Comparison of ENCODE assay signal across 19 mouse cellular contexts in genomic region chr17:43337643-43338042, GRCm38 (mm10). TPM values are rescaled to one million over a fixed set of nuclear protein-coding genes. Genes with fewer than 3 reads are reported as not detected.
DNase-seq lines count a peak whose midpoint lies in the region; ATAC-seq and TF ChIP-seq lines count a peak whose summit lies in the region.
"Had no signal": no experiment of that assay in that cellular context is flagged by ENCODE, and none has a peak within 500 bp of the region (broad histone marks: within the 10 kb centered on the region; RNA-seq: fewer than 3 reads in every experiment).

No protein-coding gene starts in this region.

- no peak overlapping the region for H3K4me3 ChIP-seq in heart, adult 2 months
- H3K4me3 ChIP-seq in heart, embryonic 12.5 days, result no peak overlapping the region
- H3K4me3 ChIP-seq in kidney, postnatal 0 days (replicated peaks; ENCODE audit: low read depth, low read length), result no peak overlapping the region
- H3K4me3 ChIP-seq in kidney, embryonic 14.5 days (ENCODE audit: low read length), result no peak overlapping the region
- H3K4me3 ChIP-seq in lung, postnatal 0 days (ENCODE audit: low read depth, low read length), result no peak overlapping the region
- H3K4me3 ChIP-seq: embryonic facial prominence, embryonic 10.5 days; forebrain, embryonic 13.5 days; hindbrain, embryonic 13.5 days had no signal

- TF ChIP-seq CTCF in heart, adult 2 months (IDR thresholded peaks at IDR 0.05), result no peak
- TF ChIP-seq CTCF in kidney, postnatal 0 days (IDR thresholded peaks at IDR 0.05; ENCODE audit: low read depth), result no peak
- TF ChIP-seq CTCF in lung, postnatal 0 days (IDR thresholded peaks at IDR 0.05), result no peak

- peaks cover 3% of the 10 kb centered on the region for H3K36me3 ChIP-seq in heart, adult 2 months (ENCODE audit: control insufficient read depth, insufficient read depth, low read length)
- H3K36me3 ChIP-seq in heart, embryonic 12.5 days, result no peaks in the 10 kb centered on the region
- no peaks in the 10 kb centered on the region for H3K36me3 ChIP-seq in kidney, postnatal 0 days (ENCODE audit: insufficient read depth, low read length)
- H3K36me3 ChIP-seq in kidney, embryonic 14.5 days (ENCODE audit: control insufficient read depth, insufficient read depth, low read length), result no peaks in the 10 kb centered on the region
- no peaks in the 10 kb centered on the region for H3K36me3 ChIP-seq in lung, postnatal 0 days (ENCODE audit: insufficient read depth, low read length)
- H3K36me3 ChIP-seq: embryonic facial prominence, embryonic 10.5 days; hindbrain, embryonic 13.5 days had no signal

- peak overlapping the region; percentile 54 for H3K27ac ChIP-seq in heart, adult 2 months
- H3K27ac ChIP-seq in heart, embryonic 12.5 days (ENCODE audit: poor library complexity, severe bottlenecking), result no peak overlapping the region
- no peak overlapping the region for H3K27ac ChIP-seq in kidney, postnatal 0 days
- H3K27ac ChIP-seq in kidney, embryonic 14.5 days (ENCODE audit: low read depth, low read length), result no peak overlapping the region
- no peak overlapping the region for H3K27ac ChIP-seq in lung, postnatal 0 days (ENCODE audit: low read length)
- H3K27ac ChIP-seq: embryonic facial prominence, embryonic 10.5 days; forebrain, embryonic 13.5 days; hindbrain, embryonic 13.5 days; hindbrain, postnatal 0 days had no signal

- no peaks in the 10 kb centered on the region for H3K27me3 ChIP-seq in heart, adult 2 months (ENCODE audit: control insufficient read depth, insufficient read depth, low read length)
- no peaks in the 10 kb centered on the region for H3K27me3 ChIP-seq in heart, embryonic 12.5 days (replicated peaks)
- H3K27me3 ChIP-seq in kidney, postnatal 0 days (ENCODE audit: insufficient read depth, low read length), result no peaks in the 10 kb centered on the region
- H3K27me3 ChIP-seq in kidney, embryonic 14.5 days (ENCODE audit: control insufficient read depth, insufficient read depth, low read length), result no peaks in the 10 kb centered on the region
- H3K27me3 ChIP-seq in lung, postnatal 0 days (replicated peaks; ENCODE audit: insufficient read depth, low read length), result no peaks in the 10 kb centered on the region
- H3K27me3 ChIP-seq: CH12.LX; forebrain, embryonic 13.5 days; hindbrain, embryonic 13.5 days; Patski had no signal

- WGBS in heart, adult 2 months, result 55% methylated on average over 2 of the region's 2 CpGs
- WGBS in heart, embryonic 12.5 days, result 84% methylated on average over 2 of the region's 2 CpGs
- 64% methylated on average over 2 of the region's 2 CpGs for WGBS in kidney, postnatal 0 days
- WGBS in kidney, embryonic 14.5 days, result 80% methylated on average over 2 of the region's 2 CpGs
- 60% methylated on average over 2 of the region's 2 CpGs for WGBS in lung, postnatal 0 days

- no peak overlapping the region for H3K4me2 ChIP-seq in heart, embryonic 12.5 days
- H3K4me2 ChIP-seq in kidney, postnatal 0 days (ENCODE audit: low read length), result no peak overlapping the region
- no peak overlapping the region for H3K4me2 ChIP-seq in kidney, embryonic 14.5 days (replicated peaks; ENCODE audit: low read depth, low read length)
- no peak overlapping the region for H3K4me2 ChIP-seq in lung, postnatal 0 days (replicated peaks; ENCODE audit: low read depth, low read length)
- H3K4me2 ChIP-seq: forebrain, embryonic 13.5 days; hindbrain, embryonic 13.5 days had no signal

- H3K4me1 ChIP-seq in heart, adult 2 months (ENCODE audit: control insufficient read depth, insufficient read depth, low read length), result peaks cover 6% of the 10 kb centered on the region
- peaks cover 8% of the 10 kb centered on the region for H3K4me1 ChIP-seq in heart, embryonic 12.5 days (replicated peaks)
- peaks cover 1% of the 10 kb centered on the region; the same call in 1 of the 2 replicates for H3K4me1 ChIP-seq in kidney, postnatal 0 days (replicated peaks; ENCODE audit: insufficient read depth, low read length)
- peaks cover 5% of the 10 kb centered on the region; the same call in 1 of the 2 replicates for H3K4me1 ChIP-seq in kidney, embryonic 14.5 days (ENCODE audit: control insufficient read depth, insufficient read depth, low read length)
- H3K4me1 ChIP-seq in lung, postnatal 0 days (ENCODE audit: insufficient read depth, low read depth, low read length), result peaks cover 6% of the 10 kb centered on the region; the same call in 1 of the 2 replicates
- H3K4me1 ChIP-seq: forebrain, embryonic 13.5 days; hindbrain, embryonic 13.5 days had no signal

- H3K9me3 ChIP-seq in heart, embryonic 12.5 days (replicated peaks), result no peaks in the 10 kb centered on the region
- H3K9me3 ChIP-seq in kidney, postnatal 0 days (replicated peaks; ENCODE audit: low read length), result no peaks in the 10 kb centered on the region
- H3K9me3 ChIP-seq in kidney, embryonic 14.5 days (ENCODE audit: control insufficient read depth, low read length), result no peaks in the 10 kb centered on the region
- no peaks in the 10 kb centered on the region for H3K9me3 ChIP-seq in lung, postnatal 0 days (ENCODE audit: low read length)
- H3K9me3 ChIP-seq: embryonic facial prominence, embryonic 10.5 days; forebrain, embryonic 13.5 days; hindbrain, embryonic 13.5 days had no signal

- no peak for ATAC-seq in heart, embryonic 12.5 days (ENCODE audit: insufficient number of reproducible peaks, low FRiP score)
- ATAC-seq in kidney, postnatal 0 days (replicated peaks; ENCODE audit: low FRiP score, low read depth), result no peak
- no peak for ATAC-seq in kidney, embryonic 14.5 days (ENCODE audit: low FRiP score, low TSS enrichment)
- 0 out of 2 replicates have a peak, but pooled peaks have one; percentile 25 for ATAC-seq in lung, postnatal 0 days
- ATAC-seq: forebrain, embryonic 13.5 days; forebrain, postnatal 0 days; hindbrain, postnatal 0 days; Patski had no signal

- no peaks in the 10 kb centered on the region for H3K79me2 ChIP-seq in heart, adult 2 months (replicated peaks; ENCODE audit: control insufficient read depth, insufficient read depth, low read length)

- DNase-seq in heart, adult 2 months, result no peak
- peak; percentile 49 for DNase-seq in kidney, postnatal 0 days (ENCODE audit: low spot score)
- peak; percentile 66 for DNase-seq in lung, postnatal 0 days (ENCODE audit: low spot score)
- DNase-seq in lung, postnatal 25 days (ENCODE audit: low spot score), result no peak
- DNase-seq: adrenal gland, adult 2 months; adrenal gland, postnatal 25 days; cerebellum, adult 2 months; cerebellum, postnatal 10 days; forebrain, postnatal 0 days; heart, postnatal 10 days had no signal

- intact Hi-C loops in heart, adult 2 months (cut with DNase I), result loop anchor here (2.0 to 5.0 kb wide), 2 partner anchors 23 to 95 kb away; partner anchors contain the start of gene Adgrf5

- no peak overlapping the region for H3K9ac ChIP-seq in heart, adult 2 months (ENCODE audit: low read depth, low read length)
- H3K9ac ChIP-seq in heart, embryonic 12.5 days, result no peak overlapping the region
- H3K9ac ChIP-seq in kidney, postnatal 0 days (ENCODE audit: low read depth, low read length), result no peak overlapping the region
- H3K9ac ChIP-seq in kidney, embryonic 14.5 days (ENCODE audit: low read depth, low read length), result no peak overlapping the region
- H3K9ac ChIP-seq in lung, postnatal 0 days (replicated peaks; ENCODE audit: low read depth), result no peak overlapping the region
- H3K9ac ChIP-seq: forebrain, embryonic 13.5 days; forebrain, postnatal 0 days; hindbrain, embryonic 13.5 days had no signal

- TF ChIP-seq EP300 in heart, adult 2 months (IDR thresholded peaks at IDR 0.05; ENCODE audit: insufficient read depth, low read depth, low read length), result no peak
- TF ChIP-seq EP300 in lung, postnatal 0 days (IDR thresholded peaks at IDR 0.05), result peak; percentile 48

- no peak for TF ChIP-seq POLR2A in heart, adult 2 months (IDR thresholded peaks at IDR 0.05; ENCODE audit: insufficient read depth, low read depth, low read length)

RNA-seq across cellular contexts. Expression of gene Adgrf5, which starts 22.6 kb away (rescaled TPM):
- 100 to 1,000 TPM; 184 to 231 TPM for total RNA-seq in heart, adult 2 months (2021)
- polyA plus RNA-seq in heart, adult 2 months (2012; rRNA removed), result 57.7 and 116 TPM in 2 replicates
- polyA plus RNA-seq in heart, embryonic 12.5 days (2016; fragmentation: Nextera tagmentation; extraction: Ambion mirVana), result 21.1 and 23.9 TPM in 2 replicates
- polyA plus RNA-seq in kidney, postnatal 0 days (2015; fragmentation: Nextera tagmentation; extraction: Ambion mirVana), result 15.4 and 17.3 TPM in 2 replicates
- polyA plus RNA-seq in kidney, embryonic 14.5 days (2014; fragmentation: Nextera tagmentation; extraction: Ambion mirVana), result 6.1 and 16.2 TPM in 2 replicates
- 51.1 and 68.6 TPM in 2 replicates for polyA plus RNA-seq in lung, postnatal 0 days (2015; fragmentation: Nextera tagmentation; extraction: Ambion mirVana)
- total RNA-seq: CH12.LX; hematopoietic stem cell, adult 5-6 weeks had no signal

Comparison
In these comparisons a context has a peak if more than half of its experiments do, and no peak if none do; other contexts are left out.
1. DNase-seq: peak in kidney, postnatal 0 days (single experiment) and lung, postnatal 0 days (single experiment); none in heart, adult 2 months (0 of 2) and lung, postnatal 25 days (single experiment).